Mouse (Mus musculus) G1E (cell line): Measurements from ENCODE around the gene Ssbp4. TPM values are rescaled to one million over a fixed set of nuclear protein-coding genes. Genes with fewer than 3 reads are reported as not detected.

Experiments used
- ATAC-seq: 2 replicates; pipeline ENCODE4 v1.8.0; 2016; ENCODE audit warnings: mild to moderate bottlenecking; ENCODE audit not compliant: insufficient number of reproducible peaks, poor library complexity, low FRiP score, severe bottlenecking; ENCODE audit errors: extremely low read depth
- DNase-seq: peaks from one replicate; pipeline ENCODE4 v3.0.0; 2012; ENCODE audit warnings: low spot score
- H3K27me3 ChIP-seq: 2 replicates; pipeline ENCODE4 v1.6.1; 2012; ENCODE audit warnings: mild to moderate bottlenecking, low read length, inconsistent platforms; ENCODE audit not compliant: insufficient read depth
- H3K36me3 ChIP-seq: replicated peaks from 2 replicates; pipeline ENCODE3; 2012; ENCODE audit warnings: mild to moderate bottlenecking, inconsistent platforms
- H3K4me1 ChIP-seq: 2 replicates; pipeline ENCODE4 v1.6.1; 2012; ENCODE audit warnings: low read depth, low read length, inconsistent platforms, mixed read lengths; ENCODE audit not compliant: insufficient read depth
- H3K4me3 ChIP-seq: 2 replicates; pipeline ENCODE4 v1.5.1; 2012; ENCODE audit warnings: low read depth, mild to moderate bottlenecking, inconsistent platforms, low read length, moderate library complexity, mixed read lengths
- H3K9me3 ChIP-seq: replicated peaks from 2 replicates; pipeline ENCODE4 v1.6.1; 2012; ENCODE audit warnings: inconsistent platforms
- CTCF ChIP-seq: IDR thresholded peaks from 2 replicates; pipeline ENCODE4 v1.5.1; 2012; ENCODE audit warnings: low read depth, low read length, inconsistent platforms, mixed read lengths
- GATA1 ChIP-seq: IDR thresholded peaks from 2 replicates; pipeline ENCODE4 v1.6.1; 2012; ENCODE audit warnings: borderline replicate concordance, low read length, inconsistent platforms, mixed read lengths
- GATA2 ChIP-seq: IDR thresholded peaks from 2 replicates; pipeline ENCODE4 v1.6.1; 2012; ENCODE audit warnings: low read depth, low read length, inconsistent platforms, borderline replicate concordance
- POLR2AphosphoS5 ChIP-seq: IDR thresholded peaks from 2 replicates; pipeline ENCODE4 v1.6.1; 2012; ENCODE audit warnings: low read depth, low read length, inconsistent platforms; ENCODE audit not compliant: insufficient replicate concordance
- TAL1 ChIP-seq: conservative IDR thresholded peaks from 2 replicates; pipeline ENCODE4 v1.6.1; 2012; ENCODE audit warnings: low read depth, low read length, inconsistent platforms, mixed read lengths
- polyA plus RNA-seq: library from polyadenylated mRNA; stranded (reverse); fragments of >175 nt; gene quantifications from 2 replicates; pipeline ENCODE4 v1.2.3, GENCODE M21; 2012
- total RNA-seq, 2 experiments: library from RNA; stranded (forward) in 1 of 2; stranded (reverse) in 1 of 2; fragments of 200-1000 nt in 1 of 2; fragments of >200 nt in 1 of 2; fragmentation: Nextera tagmentation in 1 of 2; gene quantifications; 2 replicates each; pipeline ENCODE4 v1.2.3; 2014 to 2017

Ssbp4 gene
- total and polyA plus RNA-seq, 3 experiments: 21.7 to 606 (median 51.7) TPM

- TF ChIP-seq CTCF: peak; percentile 70; the same call in 1 of the 2 replicates
- TF ChIP-seq GATA1: no peak
- TF ChIP-seq GATA2: no peak
- TF ChIP-seq POLR2AphosphoS5: no peak
- TF ChIP-seq TAL1: no peak
- Histone ChIP-seq H3K36me3 (peaks cover 92% of the 10 kb centered on the region), H3K9me3 (no peaks in the 10 kb centered on the region), H3K4me1 (peaks cover 7% of the 10 kb centered on the region), H3K27me3 (no peaks in the 10 kb centered on the region), H3K4me3 (no peak overlapping the region)
- peak; percentile 61 for DNase-seq
- no peak for ATAC-seq
Measured at GRCm38 (mm10) chr8:70585258-70585652, 23.4 kb downstream of the Ssbp4 start.

GRCm38 (mm10) chr8:70584606-70585257 lies 23.9 kb downstream of the Ssbp4 start:
- ATAC-seq (no peak), DNase-seq (no peak)
- no peaks in the 10 kb centered on the region for H3K9me3 ChIP-seq
- H3K27me3 ChIP-seq: no peaks in the 10 kb centered on the region
- peaks cover 93% of the 10 kb centered on the region for H3K36me3 ChIP-seq
- TF ChIP-seq GATA1: no peak
- TF ChIP-seq POLR2AphosphoS5: no peak
- no peak for TF ChIP-seq CTCF
- no peak for TF ChIP-seq TAL1
- TF ChIP-seq GATA2: no peak
- no peak overlapping the region for H3K4me3 ChIP-seq
- peaks cover 7% of the 10 kb centered on the region for H3K4me1 ChIP-seq

GRCm38 (mm10) chr8:70583476-70584387 lies 24.9 kb downstream of the Ssbp4 start:
- ATAC-seq (no peak), DNase-seq (no peak)
- peaks cover 90% of the 10 kb centered on the region for H3K36me3 ChIP-seq
- H3K9me3 ChIP-seq: no peaks in the 10 kb centered on the region
- no peaks in the 10 kb centered on the region for H3K27me3 ChIP-seq
- H3K4me3 ChIP-seq: no peak overlapping the region
- TF ChIP-seq CTCF (no peak), TAL1 (no peak), POLR2AphosphoS5 (no peak), GATA2 (no peak), GATA1 (no peak)
- peaks cover 12% of the 10 kb centered on the region for H3K4me1 ChIP-seq

- peaks cover 91% of the 10 kb centered on the region for H3K36me3 ChIP-seq
- DNase-seq (no peak), ATAC-seq (no peak)
- H3K9me3 ChIP-seq: no peaks in the 10 kb centered on the region
- TF ChIP-seq CTCF (no peak), GATA2 (no peak), GATA1 (no peak), TAL1 (no peak), POLR2AphosphoS5 (no peak)
- H3K27me3 ChIP-seq: no peaks in the 10 kb centered on the region
- no peak overlapping the region for H3K4me3 ChIP-seq
- peaks cover 13% of the 10 kb centered on the region; the same call in 1 of the 2 replicates for H3K4me1 ChIP-seq
Measured at GRCm38 (mm10) chr8:70577207-70577606, 31.5 kb downstream of the Ssbp4 start.

- Histone ChIP-seq H3K27me3 (no peaks in the 10 kb centered on the region), H3K4me3 (no peak overlapping the region), H3K4me1 (peaks cover 28% of the 10 kb centered on the region), H3K9me3 (no peaks in the 10 kb centered on the region), H3K36me3 (peaks cover 91% of the 10 kb centered on the region)
- ATAC-seq: no peak
- TF ChIP-seq GATA1 (no peak), POLR2AphosphoS5 (no peak), CTCF (no peak), GATA2 (no peak), TAL1 (no peak)
- DNase-seq: no peak
Measured at GRCm38 (mm10) chr8:70574915-70575314, 33.8 kb downstream of the Ssbp4 start.

GRCm38 (mm10) chr8:70574302-70574701 lies 34.4 kb downstream of the Ssbp4 start:
- Histone ChIP-seq H3K27me3 (no peaks in the 10 kb centered on the region), H3K9me3 (no peaks in the 10 kb centered on the region), H3K4me3 (no peak overlapping the region), H3K36me3 (peaks cover 95% of the 10 kb centered on the region), H3K4me1 (peaks cover 28% of the 10 kb centered on the region)
- TF ChIP-seq CTCF: no peak
- DNase-seq (no peak), ATAC-seq (no peak)
